Mouse (Mus musculus) midbrain, postnatal 0 days (tissue): ENCODE measurements around the gene Dlx3. TPM values are rescaled to one million over a fixed set of nuclear protein-coding genes. Genes with fewer than 3 reads are reported as not detected.
A peak's percentile ranks its signal among the peaks of the same experiment; 100 is the strongest.

Experiments
- ATAC-seq: fragments of 200-750 bp; cut with Nextera tagmentation; 2 replicates; pipeline ENCODE4 v1.8.0; 2017; ENCODE audit warnings: moderate number of reproducible peaks, mild to moderate bottlenecking, moderate TSS enrichment, moderate library complexity; ENCODE audit not compliant: low FRiP score
- DNase-seq: peaks from one replicate; pipeline ENCODE4 v3.0.0-alpha.2; 2015; ENCODE audit warnings: low spot score
- H3K27ac ChIP-seq: fragments of 300-500 bp; sonication (generic); 2 replicates; pipeline ENCODE4 v1.5.1; 2014; ENCODE audit warnings: low read depth, mild to moderate bottlenecking, low read length, mixed read lengths
- H3K27me3 ChIP-seq: fragments of 300-500 bp; sonication (generic); 2 replicates; pipeline ENCODE4 v1.6.1; 2014; ENCODE audit warnings: low read length, control low read depth, mixed read lengths; ENCODE audit not compliant: insufficient read depth
- H3K36me3 ChIP-seq: fragments of 300-500 bp; sonication (generic); 2 replicates; pipeline ENCODE4 v1.6.1; 2014; ENCODE audit warnings: low read length, control low read depth, mixed read lengths; ENCODE audit not compliant: insufficient read depth
- H3K4me1 ChIP-seq: fragments of 300-500 bp; sonication (generic); 2 replicates; pipeline ENCODE4 v1.6.1; 2014; ENCODE audit warnings: mild to moderate bottlenecking, control low read depth, antibody characterized with exemption, low read length, mixed read lengths; ENCODE audit not compliant: insufficient read depth
- H3K4me2 ChIP-seq: fragments of 300-500 bp; sonication (generic); 2 replicates; pipeline ENCODE4 v1.6.1; 2014; ENCODE audit warnings: low read depth, mild to moderate bottlenecking, low read length, mixed read lengths; ENCODE audit not compliant: poor library complexity, severe bottlenecking
- H3K4me3 ChIP-seq: fragments of 300-500 bp; sonication (generic); 2 replicates; pipeline ENCODE4 v1.5.1; 2014; ENCODE audit warnings: low read depth, mild to moderate bottlenecking, low read length, moderate library complexity
- H3K9ac ChIP-seq: fragments of 300-500 bp; sonication (generic); replicated peaks from 2 replicates; pipeline ENCODE4 v1.6.1; 2014; ENCODE audit warnings: mild to moderate bottlenecking, low read length, moderate library complexity, mixed read lengths; ENCODE audit not compliant: poor library complexity, severe bottlenecking
- H3K9me3 ChIP-seq: fragments of 300-500 bp; sonication (generic); 2 replicates; pipeline ENCODE4 v1.6.1; 2016; ENCODE audit warnings: low read length, control low read depth
- CTCF ChIP-seq: IDR thresholded peaks from 2 replicates; pipeline ENCODE4 v1.5.1; 2016; ENCODE audit warnings: antibody characterized with exemption, mild to moderate bottlenecking
- WGBS: fragments of 180-500 bp; shearing (Covaris S2); extraction: QIAGEN DNeasy Blood & Tissue Kit; methylation state at CpG from one replicate; pipeline ENCODE4 v1.1.7; 2014; 5-methylcytosine and 5-hydroxymethylcytosine counted together
- polyA plus RNA-seq: library from polyadenylated mRNA; unstranded; fragments of >200 nt; fragmentation: Nextera tagmentation; extraction: Ambion mirVana; gene quantifications from 2 replicates; pipeline ENCODE4 v1.2.1, GENCODE M21; 2015
- total RNA-seq: library from RNA; depleted of rRNA; stranded (reverse); fragments of >200 nt; gene quantifications from 2 replicates; pipeline ENCODE4 v1.2.3, GENCODE M21; 2014; rRNA removed

Dlx3 gene
- 0.33 TPM in 1 of 2 replicates, not detected in the other for total RNA-seq
- not detected in 2 replicates for polyA plus RNA-seq

- WGBS: 1% methylated on average over 50 of the region's 55 CpGs
- ATAC-seq (no peak), DNase-seq (no peak)
- Histone ChIP-seq H3K27me3 (peaks cover 61% of the 10 kb centered on the region), H3K27ac (no peak within 1 kb of the TSS), H3K4me3 (peak within 1 kb of the TSS; percentile 33), H3K4me2 (peak within 1 kb of the TSS; percentile 68), H3K9ac (peak within 1 kb of the TSS; percentile 44; the same call in 1 of the 2 replicates), H3K36me3 (no peaks in the 10 kb centered on the region), H3K9me3 (no peaks in the 10 kb centered on the region), H3K4me1 (peaks cover 3% of the 10 kb centered on the region; the same call in 1 of the 2 replicates)
- no peak for TF ChIP-seq CTCF
Measured at GRCm38 (mm10) chr11:95119990-95120632, at the start of gene Dlx3. Gene Dlx3 (plus strand): TSS chr11:95120119.

GRCm38 (mm10) chr11:95070140-95071107 is 49.5 kb upstream of the Dlx3 start:
- Histone ChIP-seq H3K9ac (0 out of 2 replicates have a peak overlapping the region, but pooled peaks have one; percentile 13), H3K4me2 (no peak overlapping the region), H3K36me3 (peaks cover 7% of the 10 kb centered on the region), H3K27ac (no peak overlapping the region), H3K27me3 (no peaks in the 10 kb centered on the region), H3K4me1 (peaks cover 7% of the 10 kb centered on the region; the same call in 1 of the 2 replicates), H3K9me3 (no peaks in the 10 kb centered on the region), H3K4me3 (no peak overlapping the region)
- no peak for TF ChIP-seq CTCF
- no peak for ATAC-seq
- WGBS: 70% methylated on average over 8 of the region's 8 CpGs
- DNase-seq: no peak

GRCm38 (mm10) chr11:95071266-95071665 is 48.7 kb upstream of the Dlx3 start:
- no peak for DNase-seq
- H3K4me2 ChIP-seq: no peak overlapping the region
- H3K4me3 ChIP-seq: no peak overlapping the region
- no peak overlapping the region for H3K27ac ChIP-seq
- no peaks in the 10 kb centered on the region for H3K9me3 ChIP-seq
- H3K9ac ChIP-seq: no peak overlapping the region
- peaks cover 7% of the 10 kb centered on the region; the same call in 1 of the 2 replicates for H3K4me1 ChIP-seq
- no peak for TF ChIP-seq CTCF
- H3K27me3 ChIP-seq: no peaks in the 10 kb centered on the region
- no peak for ATAC-seq
- WGBS: 45% methylated on average over 7 of the region's 7 CpGs
- 0 out of 2 replicates have a peak, but pooled peaks cover 2% of the 10 kb centered on the region for H3K36me3 ChIP-seq

- Histone ChIP-seq H3K36me3 (no peaks in the 10 kb centered on the region), H3K4me3 (no peak overlapping the region), H3K4me2 (no peak overlapping the region), H3K27ac (no peak overlapping the region), H3K4me1 (peaks cover 7% of the 10 kb centered on the region; the same call in 1 of the 2 replicates), H3K27me3 (no peaks in the 10 kb centered on the region), H3K9ac (no peak overlapping the region), H3K9me3 (no peaks in the 10 kb centered on the region)
- no peak for ATAC-seq
- 66% methylated on average over 8 of the region's 8 CpGs for WGBS
- TF ChIP-seq CTCF: no peak
- no peak for DNase-seq
Measured at GRCm38 (mm10) chr11:95072136-95072535, 47.8 kb upstream of the Dlx3 start.

- no peaks in the 10 kb centered on the region for H3K27me3 ChIP-seq
- H3K4me3 ChIP-seq: no peak overlapping the region
- DNase-seq: no peak
- no peak for ATAC-seq
- WGBS: 57% methylated on average over 5 of the region's 5 CpGs
- no peaks in the 10 kb centered on the region for H3K36me3 ChIP-seq
- no peak overlapping the region for H3K4me2 ChIP-seq
- no peaks in the 10 kb centered on the region for H3K9me3 ChIP-seq
- peaks cover 7% of the 10 kb centered on the region; the same call in 1 of the 2 replicates for H3K4me1 ChIP-seq
- H3K27ac ChIP-seq: no peak overlapping the region
- TF ChIP-seq CTCF: no peak
- no peak overlapping the region for H3K9ac ChIP-seq
Measured at GRCm38 (mm10) chr11:95072804-95073203, 47.1 kb upstream of the Dlx3 start.
